Mouse (Mus musculus): Measurements from ENCODE around the gene Synpo2.

DNA sequence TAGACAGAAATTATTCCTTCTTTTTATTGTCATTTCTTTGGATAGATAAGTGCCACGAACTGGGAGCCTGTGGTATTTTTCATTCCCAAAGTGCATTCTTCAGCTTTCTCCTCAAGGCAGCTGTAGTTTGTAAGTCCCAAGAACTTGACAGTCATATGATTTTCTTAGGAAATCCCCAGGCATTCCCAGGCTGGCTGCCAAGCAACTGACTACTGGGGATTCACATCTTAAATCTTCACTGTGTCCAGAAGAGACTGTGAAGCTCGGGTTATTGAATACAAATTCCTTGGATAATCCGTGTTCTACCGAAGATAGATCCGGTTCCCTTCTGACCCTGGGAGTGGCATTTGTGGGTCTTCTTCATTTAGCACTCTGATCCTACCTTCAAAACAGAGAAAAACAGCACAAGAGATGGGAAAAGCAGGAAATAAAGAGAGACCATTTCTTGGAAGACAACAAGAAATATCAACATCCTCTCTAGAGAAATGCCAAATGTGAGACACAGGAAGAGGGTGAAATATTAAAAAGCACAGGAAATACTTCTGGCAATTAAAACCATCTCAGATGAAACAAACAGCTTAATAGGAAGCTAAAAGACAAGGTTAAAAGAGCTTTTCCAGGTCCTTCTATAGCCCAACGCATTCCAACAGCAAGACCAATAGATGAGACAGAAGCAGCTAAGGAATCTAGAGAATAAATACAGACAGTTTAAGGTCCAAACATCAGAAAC, 97.5 kb downstream of the Synpo2 start:
- TF ChIP-seq GATA1 (IDR thresholded peaks at IDR 0.05; ENCODE audit: borderline replicate concordance, low read length) (no peak), FLI1 (IDR thresholded peaks at IDR 0.05; ENCODE audit: low read length) (no peak)
